Mouse (Mus musculus) lung, adult 2 months (tissue): Measurements from ENCODE around the gene Tnfrsf23.

Experiments
- CTCF ChIP-seq: fragments of 200-500 bp; IDR thresholded peaks from 2 replicates; pipeline ENCODE4 v1.5.1; 2011; ENCODE audit warnings: mild to moderate bottlenecking, low read length, control low read depth; ENCODE audit not compliant: insufficient read depth
- POLR2A ChIP-seq: fragments of 200-500 bp; IDR thresholded peaks from 2 replicates; pipeline ENCODE4 v1.6.1; 2011; ENCODE audit warnings: low read depth, mild to moderate bottlenecking, control low read depth, low read length, borderline replicate concordance; ENCODE audit errors: extremely low read depth

DNA sequence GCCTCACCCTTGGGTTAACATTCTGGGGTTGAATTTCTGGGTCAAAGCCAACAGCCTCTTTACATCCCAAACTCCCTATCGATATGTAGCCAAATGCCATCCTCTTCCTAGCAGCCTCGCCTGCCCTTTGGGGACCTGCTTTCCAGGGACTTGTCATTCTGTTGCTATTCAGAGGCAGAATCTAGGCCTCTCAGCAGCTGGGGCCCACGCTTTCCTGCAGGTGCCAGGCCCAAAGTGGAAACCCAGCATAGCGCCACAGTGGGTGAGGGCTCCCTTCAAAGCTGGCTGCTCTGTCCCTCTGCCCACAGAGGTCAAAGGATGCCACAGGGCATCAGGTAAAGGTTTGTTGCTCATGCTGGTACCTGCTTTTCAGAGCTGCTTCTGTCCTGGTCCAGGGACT is 48.1 kb upstream of the Tnfrsf23 start:
- no peak for TF ChIP-seq CTCF
- TF ChIP-seq POLR2A: no peak
